Mouse (Mus musculus): ENCODE data around the gene Limd1.

Limd1 gene

GRCm38 (mm10) chr9:123480253-123480921, 1.9 kb downstream of the Limd1 start:
- intact Hi-C loops (cut with DNase I), result no loop called here

GRCm38 (mm10) chr9:123481136-123481535, 2.6 kb downstream of the Limd1 start:
- intact Hi-C loops (cut with DNase I), result no loop called here

- intact Hi-C loops (cut with DNase I), result no loop called here
Observed at GRCm38 (mm10) chr9:123483598-123483997, 5.1 kb downstream of the Limd1 start.

GRCm38 (mm10) chr9:123484830-123485229, 6.3 kb downstream of the Limd1 start:
- intact Hi-C loops (cut with DNase I), result no loop called here

- intact Hi-C loops (cut with DNase I), result no loop called here
Observed at GRCm38 (mm10) chr9:123485561-123485960, 7.1 kb downstream of the Limd1 start.

GRCm38 (mm10) chr9:123486635-123487034, 8.1 kb downstream of the Limd1 start:
- intact Hi-C loops (cut with DNase I), result no loop called here

- intact Hi-C loops (cut with DNase I), result no loop called here
Observed at GRCm38 (mm10) chr9:123489073-123489472, 10.6 kb downstream of the Limd1 start.

- intact Hi-C loops (cut with DNase I), result no loop called here
Observed at GRCm38 (mm10) chr9:123489727-123490343, 11.3 kb downstream of the Limd1 start.

- intact Hi-C loops (cut with DNase I), result no loop called here
Observed at GRCm38 (mm10) chr9:123490930-123491329, 12.4 kb downstream of the Limd1 start.

GRCm38 (mm10) chr9:123491917-123492585, 13.5 kb downstream of the Limd1 start:
- intact Hi-C loops (cut with DNase I), result no loop called here

- intact Hi-C loops (cut with DNase I), result no loop called here
Observed at GRCm38 (mm10) chr9:123496665-123497064, 18.2 kb downstream of the Limd1 start.

GRCm38 (mm10) chr9:123497906-123498305, 19.4 kb downstream of the Limd1 start:
- intact Hi-C loops (cut with DNase I), result no loop called here

- intact Hi-C loops (cut with DNase I), result loop anchor here (10.0 kb wide), 1 partner anchor 246 kb away; no protein-coding TSS in a partner anchor
Observed at GRCm38 (mm10) chr9:123500480-123500879, 22.0 kb downstream of the Limd1 start.

- intact Hi-C loops (cut with DNase I), result loop anchor here (10.0 kb wide), 1 partner anchor 249 kb away; no protein-coding TSS in a partner anchor
Observed at GRCm38 (mm10) chr9:123503171-123503834, 24.8 kb downstream of the Limd1 start.

GRCm38 (mm10) chr9:123504325-123504724, 25.8 kb downstream of the Limd1 start:
- intact Hi-C loops (cut with DNase I), result loop anchor here (2.0 to 10.0 kb wide), 2 partner anchors 54 to 250 kb away; no protein-coding TSS in a partner anchor

GRCm38 (mm10) chr9:123505598-123505997, 27.1 kb downstream of the Limd1 start:
- intact Hi-C loops (cut with DNase I), result loop anchor here (2.0 to 10.0 kb wide), 2 partner anchors 55 to 251 kb away; no protein-coding TSS in a partner anchor

GRCm38 (mm10) chr9:123506270-123507146, 28.0 kb downstream of the Limd1 start:
- intact Hi-C loops (cut with DNase I), result loop anchor here (10.0 kb wide), 1 partner anchor 252 kb away; no protein-coding TSS in a partner anchor

- intact Hi-C loops (cut with DNase I), result loop anchor here (10.0 kb wide), 1 partner anchor 253 kb away; no protein-coding TSS in a partner anchor
Observed at GRCm38 (mm10) chr9:123507380-123507779, 28.9 kb downstream of the Limd1 start.

GRCm38 (mm10) chr9:123508986-123509385, 30.5 kb downstream of the Limd1 start:
- intact Hi-C loops (cut with DNase I), result loop anchor here (10.0 kb wide), 1 partner anchor 254 kb away; no protein-coding TSS in a partner anchor
